Mouse (Mus musculus) limb, embryonic 10.5 days (tissue): ENCODE measurements around the gene Ccz1. TPM values are rescaled to one million over a fixed set of nuclear protein-coding genes. Genes with fewer than 3 reads are reported as not detected.
A peak's percentile ranks its signal among the peaks of the same experiment; 100 is the strongest.

Experiments used
- DNase-seq: peaks from one replicate; pipeline ENCODE4 v3.0.0-alpha.2; 2017; ENCODE audit warnings: low spot score
- H3K27ac ChIP-seq: fragments of 300-500 bp; sonication (generic); 2 replicates; pipeline ENCODE4 v1.5.1; 2016; ENCODE audit warnings: mild to moderate bottlenecking
- H3K27me3 ChIP-seq: fragments of 300-500 bp; sonication (generic); 2 replicates; pipeline ENCODE4 v1.6.1; 2016; ENCODE audit warnings: low read depth, mild to moderate bottlenecking; ENCODE audit not compliant: poor library complexity, severe bottlenecking
- H3K36me3 ChIP-seq: fragments of 300-500 bp; sonication (generic); 2 replicates; pipeline ENCODE4 v1.6.1; 2016; ENCODE audit warnings: mild to moderate bottlenecking, moderate library complexity
- H3K4me1 ChIP-seq: fragments of 300-500 bp; sonication (generic); 2 replicates; pipeline ENCODE4 v1.6.1; 2016
- H3K4me3 ChIP-seq: fragments of 300-500 bp; sonication (generic); 2 replicates; pipeline ENCODE4 v1.5.1; 2016; ENCODE audit warnings: mild to moderate bottlenecking, moderate library complexity
- H3K9me3 ChIP-seq: fragments of 300-500 bp; sonication (generic); replicated peaks from 2 replicates; pipeline ENCODE4 v1.6.1; 2016; ENCODE audit warnings: mild to moderate bottlenecking
- WGBS: fragments of 180-500 bp; shearing (Covaris S2); methylation state at CpG from one replicate; pipeline ENCODE4 v1.1.7; 2016; 5-methylcytosine and 5-hydroxymethylcytosine counted together
- polyA plus RNA-seq: library from polyadenylated mRNA; unstranded; fragments of >200 nt; fragmentation: Nextera tagmentation; extraction: Ambion mirVana; gene quantifications from 2 replicates; pipeline ENCODE4 v1.2.1, GENCODE M21; 2016

Gene Ccz1
- 98.8 and 99.4 TPM in 2 replicates for polyA plus RNA-seq

GRCm38 (mm10) chr5:144014551-144015311 is at the start of gene Ccz1:
TSS of gene Ccz1 (minus strand) at chr5:144014877.
- H3K4me1 ChIP-seq: peaks cover 4% of the 10 kb centered on the region
- no peaks in the 10 kb centered on the region for H3K9me3 ChIP-seq
- DNase-seq: peak; percentile 88
- no peaks in the 10 kb centered on the region for H3K27me3 ChIP-seq
- H3K27ac ChIP-seq: peak within 1 kb of the TSS; percentile 91
- peak within 1 kb of the TSS; percentile 92 for H3K4me3 ChIP-seq
- 3% methylated on average over 47 of the region's 47 CpGs for WGBS
- H3K36me3 ChIP-seq: peaks cover 28% of the 10 kb centered on the region

DNA sequence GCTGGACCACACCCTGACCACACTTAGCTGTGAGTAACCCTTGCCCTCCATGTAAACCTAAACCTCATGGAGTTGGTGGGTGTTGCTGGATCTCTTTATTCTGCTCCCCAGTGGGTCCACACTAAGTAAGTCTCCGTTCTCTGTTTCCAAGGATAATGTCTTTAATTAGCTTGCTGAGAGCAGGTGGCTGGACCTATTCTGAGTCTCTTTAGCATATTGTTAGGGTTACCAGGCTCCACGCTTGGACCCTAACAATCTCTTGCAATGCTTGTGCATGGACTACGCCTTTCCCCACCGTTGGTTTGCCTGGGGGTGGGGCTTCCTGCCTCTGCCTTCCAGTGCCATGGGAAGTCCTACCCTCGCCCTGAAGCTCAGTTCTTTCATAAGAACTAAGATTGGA is 49.4 kb upstream of the Ccz1 start:
- H3K9me3 ChIP-seq: no peaks in the 10 kb centered on the region
- 83% methylated on average over 5 of the region's 5 CpGs for WGBS
- no peaks in the 10 kb centered on the region for H3K4me1 ChIP-seq
- no peak overlapping the region for H3K4me3 ChIP-seq
- no peaks in the 10 kb centered on the region for H3K27me3 ChIP-seq
- H3K36me3 ChIP-seq: no peaks in the 10 kb centered on the region
- DNase-seq: no peak
- H3K27ac ChIP-seq: no peak overlapping the region

- no peaks in the 10 kb centered on the region for H3K36me3 ChIP-seq
- DNase-seq: no peak
- H3K9me3 ChIP-seq: no peaks in the 10 kb centered on the region
- no peak overlapping the region for H3K27ac ChIP-seq
- H3K4me3 ChIP-seq: no peak overlapping the region
- WGBS: 91% methylated on average over 6 of the region's 6 CpGs
- no peaks in the 10 kb centered on the region for H3K4me1 ChIP-seq
- no peaks in the 10 kb centered on the region for H3K27me3 ChIP-seq
Measured at GRCm38 (mm10) chr5:144054340-144054739, 39.7 kb upstream of the Ccz1 start.

DNA sequence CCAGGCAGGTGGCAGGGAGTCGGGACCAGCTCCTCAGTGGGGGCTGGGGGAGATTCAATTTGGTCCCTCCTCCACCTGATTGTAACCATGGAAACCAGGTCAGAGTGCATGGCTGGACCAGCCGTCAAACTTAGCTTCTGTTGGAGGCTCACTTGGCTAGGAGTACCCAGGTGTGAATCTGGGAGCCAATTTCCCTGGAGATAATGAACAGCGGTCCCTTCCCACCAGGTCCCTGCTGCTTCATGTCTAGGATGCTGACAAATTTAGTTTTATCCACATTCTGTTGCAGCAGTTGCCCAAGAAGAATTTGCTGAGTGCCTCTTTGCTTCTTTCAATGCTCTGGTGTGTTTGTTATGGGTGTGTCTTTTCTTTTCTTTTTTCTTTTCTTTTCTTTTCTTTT is 38.8 kb upstream of the Ccz1 start:
- H3K27me3 ChIP-seq: no peaks in the 10 kb centered on the region
- WGBS: 44% methylated on average over 3 of the region's 3 CpGs
- no peak overlapping the region for H3K27ac ChIP-seq
- H3K9me3 ChIP-seq: no peaks in the 10 kb centered on the region
- no peak for DNase-seq
- H3K36me3 ChIP-seq: no peaks in the 10 kb centered on the region
- no peak overlapping the region for H3K4me3 ChIP-seq
- H3K4me1 ChIP-seq: no peaks in the 10 kb centered on the region

- H3K27me3 ChIP-seq: no peaks in the 10 kb centered on the region
- H3K27ac ChIP-seq: no peak overlapping the region
- no peak for DNase-seq
- H3K36me3 ChIP-seq: no peaks in the 10 kb centered on the region
- H3K4me3 ChIP-seq: no peak overlapping the region
- no peaks in the 10 kb centered on the region for H3K9me3 ChIP-seq
- H3K4me1 ChIP-seq: 0 out of 2 replicates have a peak, but pooled peaks cover 5% of the 10 kb centered on the region
Measured at GRCm38 (mm10) chr5:144051268-144051667, 36.6 kb upstream of the Ccz1 start.

- no peak overlapping the region for H3K27ac ChIP-seq
- H3K4me3 ChIP-seq: no peak overlapping the region
- 0 out of 2 replicates have a peak, but pooled peaks cover 5% of the 10 kb centered on the region for H3K4me1 ChIP-seq
- DNase-seq: no peak
- WGBS: 71% methylated on average over 3 of the region's 3 CpGs
- no peaks in the 10 kb centered on the region for H3K27me3 ChIP-seq
- no peaks in the 10 kb centered on the region for H3K9me3 ChIP-seq
- no peaks in the 10 kb centered on the region for H3K36me3 ChIP-seq
Measured at GRCm38 (mm10) chr5:144049881-144050280, 35.2 kb upstream of the Ccz1 start.

- WGBS: 68% methylated on average over 13 of the region's 13 CpGs
- no peaks in the 10 kb centered on the region for H3K9me3 ChIP-seq
- no peak for DNase-seq
- H3K4me1 ChIP-seq: 0 out of 2 replicates have a peak, but pooled peaks cover 5% of the 10 kb centered on the region
- no peaks in the 10 kb centered on the region for H3K36me3 ChIP-seq
- no peak overlapping the region for H3K27ac ChIP-seq
- no peak overlapping the region for H3K4me3 ChIP-seq
- H3K27me3 ChIP-seq: no peaks in the 10 kb centered on the region
Measured at GRCm38 (mm10) chr5:144047324-144047723, 32.6 kb upstream of the Ccz1 start.

DNA sequence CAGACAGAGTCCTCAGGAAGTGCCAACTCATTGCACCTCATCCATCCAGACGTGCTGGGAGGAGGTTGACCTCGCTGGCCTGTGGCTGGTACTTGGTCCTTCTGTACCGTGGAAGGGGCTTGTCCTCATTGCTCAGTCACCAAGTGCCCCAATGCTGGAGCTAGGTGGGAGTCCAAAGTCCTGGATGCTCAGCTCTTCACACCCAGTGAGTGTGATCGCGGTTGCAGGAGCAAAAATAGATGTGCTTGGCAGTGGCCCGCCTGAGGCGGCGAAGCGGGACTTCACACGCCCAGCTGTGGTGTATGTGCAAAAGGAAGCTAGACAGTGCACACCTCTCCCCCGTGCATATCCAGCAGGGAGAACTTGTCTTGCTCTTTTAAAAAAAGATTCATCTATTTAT is 28.5 kb upstream of the Ccz1 start:
- no peaks in the 10 kb centered on the region for H3K9me3 ChIP-seq
- H3K27ac ChIP-seq: no peak overlapping the region
- H3K4me3 ChIP-seq: no peak overlapping the region
- WGBS: 90% methylated on average over 11 of the region's 11 CpGs
- no peaks in the 10 kb centered on the region for H3K36me3 ChIP-seq
- H3K4me1 ChIP-seq: 0 out of 2 replicates have a peak, but pooled peaks cover 5% of the 10 kb centered on the region
- H3K27me3 ChIP-seq: no peaks in the 10 kb centered on the region
- no peak for DNase-seq

DNA sequence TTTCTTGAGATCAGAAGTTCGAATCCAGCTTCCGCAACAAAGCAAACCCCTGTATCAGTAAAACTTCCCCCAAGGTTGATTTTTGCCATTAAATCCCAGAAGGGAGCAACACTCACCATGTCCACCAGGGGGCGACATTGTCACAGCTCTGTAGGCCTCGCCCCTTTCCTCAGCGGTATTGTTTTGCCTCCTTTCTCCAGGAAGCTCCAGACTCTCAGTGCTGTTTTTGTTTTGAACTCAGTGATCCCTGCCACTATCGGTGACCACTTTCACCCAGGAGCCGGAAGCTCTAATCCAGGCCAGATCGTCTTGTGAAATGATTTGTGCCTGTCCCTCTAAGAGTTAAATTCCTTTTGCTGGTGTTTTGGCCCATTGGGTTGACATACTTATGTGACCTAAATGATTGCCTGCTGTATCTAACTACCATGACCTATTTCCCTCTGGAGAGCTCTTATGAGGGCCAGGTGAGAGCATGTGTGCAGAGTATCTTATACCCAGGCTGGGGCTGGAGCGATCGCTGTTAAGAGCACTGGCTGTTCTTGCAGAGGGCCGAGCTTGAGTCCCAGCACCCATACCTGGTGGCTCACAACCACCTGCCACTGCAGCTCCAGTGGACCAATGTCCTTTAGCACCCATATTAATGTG is 26.2 kb upstream of the Ccz1 start:
- Histone ChIP-seq H3K27ac (0 out of 2 replicates have a peak overlapping the region, but pooled peaks have one; percentile 36), H3K9me3 (no peaks in the 10 kb centered on the region), H3K36me3 (no peaks in the 10 kb centered on the region), H3K27me3 (no peaks in the 10 kb centered on the region), H3K4me3 (no peak overlapping the region), H3K4me1 (no peaks in the 10 kb centered on the region)
- DNase-seq: peak; percentile 84
- 52% methylated on average over 11 of the region's 11 CpGs for WGBS

DNA sequence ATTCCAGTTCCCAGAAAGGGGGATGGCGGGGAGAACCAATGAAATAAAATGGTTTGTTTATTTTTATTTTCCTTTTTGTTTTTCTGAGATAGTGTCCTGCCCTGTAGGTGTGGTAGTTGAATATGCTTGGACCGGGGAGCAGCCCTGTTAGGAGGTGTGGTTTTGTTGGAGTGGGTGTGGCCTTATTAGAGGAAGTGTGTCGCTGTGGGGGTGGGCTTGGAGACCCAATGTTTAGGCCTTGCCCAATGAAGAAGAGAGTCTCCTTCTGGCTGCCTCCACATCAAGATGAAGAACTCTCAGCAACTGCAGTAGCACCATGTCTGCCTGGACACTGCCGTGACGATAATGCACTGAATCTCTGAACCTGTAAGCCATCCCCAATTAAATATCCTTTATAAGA is 25.2 kb upstream of the Ccz1 start:
- no peak overlapping the region for H3K4me3 ChIP-seq

DNA sequence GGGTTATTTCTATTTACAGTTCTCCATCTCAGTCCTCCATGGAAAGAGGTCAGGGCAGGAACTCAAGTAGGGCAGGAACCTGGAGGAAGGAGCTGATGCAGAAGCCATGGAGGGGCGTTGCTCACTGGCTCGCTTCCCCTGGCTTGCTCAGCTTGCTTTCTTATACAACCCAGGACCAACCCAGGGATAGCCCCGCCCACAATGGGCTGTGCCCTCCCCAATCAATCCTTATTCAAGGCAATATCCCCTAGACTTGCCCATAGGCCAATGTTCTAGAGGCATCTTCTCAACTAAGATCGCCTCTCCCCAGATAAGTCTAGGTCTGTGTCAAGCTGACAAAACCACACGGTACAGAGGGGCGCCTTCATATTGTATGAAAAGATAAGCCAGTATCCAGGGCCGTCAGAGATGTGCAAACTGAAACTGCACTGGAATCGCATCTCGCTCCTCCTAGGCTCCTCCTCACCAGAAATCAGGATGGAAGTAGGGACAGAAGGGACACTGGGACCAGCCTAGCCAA is 24.5 kb upstream of the Ccz1 start:
- H3K27me3 ChIP-seq: no peaks in the 10 kb centered on the region
- H3K9me3 ChIP-seq: no peaks in the 10 kb centered on the region
- 72% methylated on average over 9 of the region's 9 CpGs for WGBS
- no peaks in the 10 kb centered on the region for H3K4me1 ChIP-seq
- H3K27ac ChIP-seq: no peak overlapping the region
- no peaks in the 10 kb centered on the region for H3K36me3 ChIP-seq
- no peak overlapping the region for H3K4me3 ChIP-seq
- DNase-seq: no peak

More for the DNA sequence above, 25.2 kb upstream of the Ccz1 start:
- 92% methylated on average over 5 of the region's 5 CpGs for WGBS
- Histone ChIP-seq H3K4me1 (no peaks in the 10 kb centered on the region), H3K36me3 (no peaks in the 10 kb centered on the region), H3K9me3 (no peaks in the 10 kb centered on the region), H3K27ac (no peak overlapping the region), H3K27me3 (no peaks in the 10 kb centered on the region)
- no peak for DNase-seq

GRCm38 (mm10) chr5:144036952-144037351 is 22.3 kb upstream of the Ccz1 start:
- Histone ChIP-seq H3K27me3 (no peaks in the 10 kb centered on the region), H3K4me1 (no peaks in the 10 kb centered on the region), H3K36me3 (no peaks in the 10 kb centered on the region), H3K27ac (no peak overlapping the region), H3K4me3 (no peak overlapping the region), H3K9me3 (no peaks in the 10 kb centered on the region)
- 55% methylated on average over 17 of the region's 17 CpGs for WGBS
- DNase-seq: no peak

DNA sequence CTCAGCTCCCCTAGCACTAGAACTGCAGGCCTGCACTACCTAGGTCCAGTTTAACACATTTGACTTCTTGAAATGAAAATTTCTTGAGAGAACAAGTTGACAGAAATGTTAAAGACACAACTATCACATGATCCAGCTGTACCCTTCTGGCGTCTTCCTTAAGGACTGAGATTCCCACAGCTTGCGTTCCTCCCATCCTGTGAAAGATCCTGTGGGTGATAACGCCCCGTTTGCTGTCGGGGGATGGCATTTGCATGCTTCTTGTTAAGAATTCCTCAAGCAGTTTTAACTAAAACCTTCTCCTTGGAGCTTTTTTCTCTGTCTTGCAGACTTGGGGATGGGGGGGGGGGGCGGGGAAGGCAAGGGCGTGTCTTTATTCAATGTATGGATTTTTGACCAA is 19.9 kb upstream of the Ccz1 start:
- no peak for DNase-seq
- Histone ChIP-seq H3K27ac (no peak overlapping the region), H3K4me3 (no peak overlapping the region), H3K36me3 (no peaks in the 10 kb centered on the region), H3K27me3 (no peaks in the 10 kb centered on the region), H3K4me1 (no peaks in the 10 kb centered on the region), H3K9me3 (no peaks in the 10 kb centered on the region)
- 75% methylated on average over 7 of the region's 7 CpGs for WGBS
